Mouse (Mus musculus) hindbrain, embryonic 11.5 days (tissue): ENCODE results near the gene Ddx5. TPM values are rescaled to one million over a fixed set of nuclear protein-coding genes. Genes with fewer than 3 reads are reported as not detected.
A peak's percentile ranks its signal among the peaks of the same experiment; 100 is the strongest.
"Not testable (repeated sequence)": the region's sequence is repeated elsewhere in the genome, so short reads cannot be mapped to it uniquely, and the experiment has no call there.

Experiments used
- ATAC-seq: fragments of 200-750 bp; cut with Nextera tagmentation; 2 replicates; pipeline ENCODE4 v1.8.0; 2017; ENCODE audit warnings: mild to moderate bottlenecking, moderate TSS enrichment, moderate library complexity; ENCODE audit not compliant: low FRiP score
- DNase-seq: peaks from one replicate; pipeline ENCODE4 v3.0.0-alpha.2; 2015; ENCODE audit warnings: low spot score
- H3K27ac ChIP-seq: fragments of 300-500 bp; sonication (generic); 2 replicates; pipeline ENCODE4 v1.5.1; 2014; ENCODE audit warnings: mild to moderate bottlenecking, low read depth, low read length
- H3K27me3 ChIP-seq: fragments of 300-500 bp; sonication (generic); 2 replicates; pipeline ENCODE4 v1.6.1; 2014; ENCODE audit warnings: mild to moderate bottlenecking, low read length, moderate library complexity, mixed read lengths; ENCODE audit not compliant: control insufficient read depth, insufficient read depth
- H3K36me3 ChIP-seq: fragments of 300-500 bp; sonication (generic); 2 replicates; pipeline ENCODE4 v1.6.1; 2014; ENCODE audit warnings: mild to moderate bottlenecking, low read length, moderate library complexity, mixed read lengths; ENCODE audit not compliant: control insufficient read depth, insufficient read depth
- H3K4me1 ChIP-seq: fragments of 300-500 bp; sonication (generic); replicated peaks from 2 replicates; pipeline ENCODE4 v1.6.1; 2014; ENCODE audit warnings: low read length, mixed read lengths; ENCODE audit not compliant: control insufficient read depth, insufficient read depth
- H3K4me2 ChIP-seq: fragments of 300-500 bp; sonication (generic); replicated peaks from 2 replicates; pipeline ENCODE4 v1.6.1; 2014; ENCODE audit warnings: mild to moderate bottlenecking, low read depth, low read length
- H3K4me3 ChIP-seq: fragments of 300-500 bp; sonication (generic); 2 replicates; pipeline ENCODE4 v1.5.1; 2014; ENCODE audit warnings: low read depth, low read length
- H3K9ac ChIP-seq: fragments of 300-500 bp; sonication (generic); 2 replicates; pipeline ENCODE4 v1.6.1; 2014; ENCODE audit warnings: low read depth, low read length
- H3K9me3 ChIP-seq: fragments of 300-500 bp; sonication (generic); 2 replicates; pipeline ENCODE4 v1.6.1; 2016; ENCODE audit warnings: low read length; ENCODE audit not compliant: control insufficient read depth
- WGBS: fragments of 180-500 bp; shearing (Covaris S2); extraction: QIAGEN DNeasy Blood & Tissue Kit; methylation state at CpG from one replicate; pipeline ENCODE4 v1.1.7; 2014; 5-methylcytosine and 5-hydroxymethylcytosine counted together
- polyA plus RNA-seq: library from polyadenylated mRNA; unstranded; fragments of >200 nt; fragmentation: Nextera tagmentation; extraction: Ambion mirVana; gene quantifications from 2 replicates; pipeline ENCODE4 v1.2.1, GENCODE M21; 2014

The Ddx5 gene
- polyA plus RNA-seq, 1 experiment from 2014 or later: 600 TPM

GRCm38 (mm10) chr11:106744949-106745348, 44.0 kb downstream of the Ddx5 start:
- Histone ChIP-seq H3K9me3 (no peaks in the 10 kb centered on the region), H3K9ac (no peak overlapping the region), H3K4me1 (no peaks in the 10 kb centered on the region), H3K27me3 (0 out of 2 replicates have a peak, but pooled peaks cover 2% of the 10 kb centered on the region), H3K36me3 (no peaks in the 10 kb centered on the region), H3K4me3 (no peak overlapping the region), H3K4me2 (no peak overlapping the region), H3K27ac (no peak overlapping the region)
- ATAC-seq (no peak), DNase-seq (no peak)
- 89% methylated on average over 5 of the region's 5 CpGs for WGBS

GRCm38 (mm10) chr11:106742388-106742841, 46.6 kb downstream of the Ddx5 start:
- no peak overlapping the region for H3K4me2 ChIP-seq
- 56% methylated on average over 6 of the region's 6 CpGs for WGBS
- H3K27me3 ChIP-seq: 0 out of 2 replicates have a peak, but pooled peaks cover 2% of the 10 kb centered on the region
- H3K4me1 ChIP-seq: no peaks in the 10 kb centered on the region
- no peaks in the 10 kb centered on the region for H3K36me3 ChIP-seq
- H3K27ac ChIP-seq: no peak overlapping the region
- H3K9me3 ChIP-seq: no peaks in the 10 kb centered on the region
- no peak overlapping the region for H3K4me3 ChIP-seq
- no peak for ATAC-seq
- H3K9ac ChIP-seq: no peak overlapping the region
- DNase-seq: peak; percentile 51

- Histone ChIP-seq H3K4me1 (peaks cover 4% of the 10 kb centered on the region; the same call in 1 of the 2 replicates), H3K27me3 (0 out of 2 replicates have a peak, but pooled peaks cover 2% of the 10 kb centered on the region), H3K36me3 (no peaks in the 10 kb centered on the region), H3K27ac (no peak overlapping the region), H3K9ac (no peak overlapping the region), H3K9me3 (no peaks in the 10 kb centered on the region), H3K4me2 (no peak overlapping the region), H3K4me3 (no peak overlapping the region)
- ATAC-seq (no peak), DNase-seq (no peak)
- WGBS: 90% methylated on average over 3 of the region's 3 CpGs
Observed at GRCm38 (mm10) chr11:106741826-106742225, 47.2 kb downstream of the Ddx5 start.

GRCm38 (mm10) chr11:106741232-106741631, 47.8 kb downstream of the Ddx5 start:
- peaks cover 8% of the 10 kb centered on the region for H3K4me1 ChIP-seq
- H3K27ac ChIP-seq: no peak overlapping the region
- no peaks in the 10 kb centered on the region for H3K9me3 ChIP-seq
- 0 out of 2 replicates have a peak, but pooled peaks have one; percentile 51 for ATAC-seq
- DNase-seq: peak; percentile 77
- no peak overlapping the region for H3K4me3 ChIP-seq
- 0 out of 2 replicates have a peak, but pooled peaks cover 2% of the 10 kb centered on the region for H3K27me3 ChIP-seq
- no peak overlapping the region for H3K9ac ChIP-seq
- 43% methylated on average over 6 of the region's 6 CpGs for WGBS
- H3K4me2 ChIP-seq: no peak overlapping the region
- H3K36me3 ChIP-seq: no peaks in the 10 kb centered on the region

GRCm38 (mm10) chr11:106740724-106741123, 48.3 kb downstream of the Ddx5 start:
- not testable (repeated sequence) for H3K9me3 ChIP-seq, DNase-seq, H3K4me1 ChIP-seq, H3K36me3 ChIP-seq, H3K9ac ChIP-seq, H3K27me3 ChIP-seq, ATAC-seq, H3K4me3 ChIP-seq, H3K27ac ChIP-seq, H3K4me2 ChIP-seq
- 96% methylated on average over 5 of the region's 8 CpGs for WGBS

- Histone ChIP-seq H3K27me3 (no peaks in the 10 kb centered on the region), H3K4me1 (peaks cover 8% of the 10 kb centered on the region), H3K4me2 (no peak overlapping the region), H3K9ac (no peak overlapping the region), H3K36me3 (no peaks in the 10 kb centered on the region), H3K9me3 (no peaks in the 10 kb centered on the region), H3K27ac (no peak overlapping the region), H3K4me3 (no peak overlapping the region)
- DNase-seq (no peak), ATAC-seq (no peak)
- 98% methylated on average over 2 of the region's 2 CpGs for WGBS
Observed at GRCm38 (mm10) chr11:106739116-106739515, 49.9 kb downstream of the Ddx5 start.

- Histone ChIP-seq H3K4me3 (no peak overlapping the region), H3K9ac (peak overlapping the region; percentile 32; the same call in 1 of the 2 replicates), H3K9me3 (no peaks in the 10 kb centered on the region), H3K4me1 (peaks cover 8% of the 10 kb centered on the region), H3K4me2 (no peak overlapping the region), H3K27ac (peak overlapping the region; percentile 70; the same call in 1 of the 2 replicates), H3K36me3 (no peaks in the 10 kb centered on the region), H3K27me3 (no peaks in the 10 kb centered on the region)
- DNase-seq: peak; percentile 33
- ATAC-seq: no peak
- WGBS: 17% methylated on average over 12 of the region's 12 CpGs
Observed at GRCm38 (mm10) chr11:106737178-106737621, 51.8 kb downstream of the Ddx5 start.

- H3K9ac ChIP-seq: peak overlapping the region; percentile 32; the same call in 1 of the 2 replicates
- H3K27me3 ChIP-seq: no peaks in the 10 kb centered on the region
- H3K9me3 ChIP-seq: no peaks in the 10 kb centered on the region
- H3K4me3 ChIP-seq: no peak overlapping the region
- H3K4me2 ChIP-seq: no peak overlapping the region
- peaks cover 8% of the 10 kb centered on the region for H3K4me1 ChIP-seq
- 39% methylated on average over 3 of the region's 3 CpGs for WGBS
- DNase-seq: no peak
- H3K27ac ChIP-seq: peak overlapping the region; percentile 70; the same call in 1 of the 2 replicates
- ATAC-seq: no peak
- no peaks in the 10 kb centered on the region for H3K36me3 ChIP-seq
Observed at GRCm38 (mm10) chr11:106736614-106737013, 52.4 kb downstream of the Ddx5 start.

GRCm38 (mm10) chr11:106730714-106731113, 58.3 kb downstream of the Ddx5 start:
- no peak overlapping the region for H3K27ac ChIP-seq
- WGBS: 92% methylated on average over 4 of the region's 4 CpGs
- no peaks in the 10 kb centered on the region for H3K27me3 ChIP-seq
- DNase-seq: no peak
- no peak overlapping the region for H3K4me2 ChIP-seq
- no peak overlapping the region for H3K4me3 ChIP-seq
- H3K4me1 ChIP-seq: no peaks in the 10 kb centered on the region
- no peak overlapping the region for H3K9ac ChIP-seq
- H3K9me3 ChIP-seq: no peaks in the 10 kb centered on the region
- no peak for ATAC-seq
- no peaks in the 10 kb centered on the region for H3K36me3 ChIP-seq
